Mouse (Mus musculus) neural tube, embryonic 11.5 days (tissue): Measurements from ENCODE around the gene Nrg4. TPM values are rescaled to one million over a fixed set of nuclear protein-coding genes. Genes with fewer than 3 reads are reported as not detected.
"Not testable (repeated sequence)": the region's sequence is repeated elsewhere in the genome, so short reads cannot be mapped to it uniquely, and the experiment has no call there.

Experiments used
- ATAC-seq: fragments of 200-750 bp; cut with Nextera tagmentation; 2 replicates; pipeline ENCODE4 v1.8.0; 2017; ENCODE audit warnings: moderate number of reproducible peaks, mild to moderate bottlenecking, moderate TSS enrichment, moderate library complexity; ENCODE audit not compliant: insufficient read depth, low FRiP score, low TSS enrichment
- DNase-seq: peaks from one replicate; pipeline ENCODE4 v3.0.0-alpha.2; 2015; ENCODE audit warnings: low spot score
- H3K27ac ChIP-seq: fragments of 300-500 bp; sonication (generic); 2 replicates; pipeline ENCODE4 v1.5.1; 2014; ENCODE audit warnings: low read depth, mild to moderate bottlenecking, low read length
- H3K27me3 ChIP-seq: fragments of 300-500 bp; sonication (generic); 2 replicates; pipeline ENCODE4 v1.6.1; 2014; ENCODE audit warnings: mild to moderate bottlenecking, low read length, mixed read lengths; ENCODE audit not compliant: control insufficient read depth, insufficient read depth
- H3K36me3 ChIP-seq: fragments of 300-500 bp; sonication (generic); 2 replicates; pipeline ENCODE4 v1.6.1; 2014; ENCODE audit warnings: mild to moderate bottlenecking, low read length, moderate library complexity, mixed read lengths; ENCODE audit not compliant: control insufficient read depth, insufficient read depth
- H3K4me1 ChIP-seq: fragments of 300-500 bp; sonication (generic); 2 replicates; pipeline ENCODE4 v1.6.1; 2014; ENCODE audit warnings: low read length, mixed read lengths; ENCODE audit not compliant: control insufficient read depth, insufficient read depth
- H3K4me2 ChIP-seq: fragments of 300-500 bp; sonication (generic); 2 replicates; pipeline ENCODE4 v1.6.1; 2014; ENCODE audit warnings: low read depth, mild to moderate bottlenecking, moderate library complexity
- H3K4me3 ChIP-seq: fragments of 300-500 bp; sonication (generic); 2 replicates; pipeline ENCODE4 v1.5.1; 2014; ENCODE audit warnings: low read depth, low read length
- H3K9ac ChIP-seq: fragments of 300-500 bp; sonication (generic); 2 replicates; pipeline ENCODE4 v1.6.1; 2014; ENCODE audit warnings: mild to moderate bottlenecking, low read length
- H3K9me3 ChIP-seq: fragments of 300-500 bp; sonication (generic); 2 replicates; pipeline ENCODE4 v1.6.1; 2016; ENCODE audit warnings: low read length; ENCODE audit not compliant: control insufficient read depth
- WGBS: fragments of 180-500 bp; shearing (Covaris S2); extraction: QIAGEN DNeasy Blood & Tissue Kit; methylation state at CpG from one replicate; pipeline ENCODE4 v1.1.7; 2014; 5-methylcytosine and 5-hydroxymethylcytosine counted together
- polyA plus RNA-seq: library from polyadenylated mRNA; unstranded; fragments of >200 nt; fragmentation: Nextera tagmentation; extraction: Ambion mirVana; gene quantifications from 2 replicates; pipeline ENCODE4 v1.2.1, GENCODE M21; 2014

Gene Nrg4
- polyA plus RNA-seq, 1 experiment from 2014 or later: 1.1 TPM

DNA sequence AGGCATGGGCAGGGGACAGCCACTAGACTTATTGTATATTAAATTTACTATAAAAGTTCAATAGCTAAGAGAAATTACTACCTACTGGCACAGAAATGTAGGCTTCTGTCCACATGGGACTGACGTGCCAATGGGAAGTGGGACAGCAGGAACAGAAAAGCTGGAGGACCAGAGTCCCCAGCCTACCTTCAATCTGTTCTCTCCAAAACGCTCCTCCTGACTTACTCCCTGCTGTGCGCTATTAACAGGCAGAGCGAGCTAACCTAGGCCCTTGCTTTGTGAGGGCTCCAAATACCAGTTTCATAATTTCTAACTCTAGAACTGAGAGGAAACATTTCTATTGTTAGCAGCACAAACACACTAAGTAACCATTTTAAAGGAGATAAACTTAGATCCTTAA is 52.7 kb downstream of the Nrg4 start:
- Histone ChIP-seq H3K4me3 (no peak overlapping the region), H3K27ac (no peak overlapping the region), H3K27me3 (no peaks in the 10 kb centered on the region), H3K36me3 (no peaks in the 10 kb centered on the region), H3K9me3 (no peaks in the 10 kb centered on the region), H3K4me2 (no peak overlapping the region), H3K4me1 (no peaks in the 10 kb centered on the region), H3K9ac (no peak overlapping the region)
- no peak for ATAC-seq
- 36% methylated on average over 4 of the region's 4 CpGs for WGBS
- DNase-seq: no peak

DNA sequence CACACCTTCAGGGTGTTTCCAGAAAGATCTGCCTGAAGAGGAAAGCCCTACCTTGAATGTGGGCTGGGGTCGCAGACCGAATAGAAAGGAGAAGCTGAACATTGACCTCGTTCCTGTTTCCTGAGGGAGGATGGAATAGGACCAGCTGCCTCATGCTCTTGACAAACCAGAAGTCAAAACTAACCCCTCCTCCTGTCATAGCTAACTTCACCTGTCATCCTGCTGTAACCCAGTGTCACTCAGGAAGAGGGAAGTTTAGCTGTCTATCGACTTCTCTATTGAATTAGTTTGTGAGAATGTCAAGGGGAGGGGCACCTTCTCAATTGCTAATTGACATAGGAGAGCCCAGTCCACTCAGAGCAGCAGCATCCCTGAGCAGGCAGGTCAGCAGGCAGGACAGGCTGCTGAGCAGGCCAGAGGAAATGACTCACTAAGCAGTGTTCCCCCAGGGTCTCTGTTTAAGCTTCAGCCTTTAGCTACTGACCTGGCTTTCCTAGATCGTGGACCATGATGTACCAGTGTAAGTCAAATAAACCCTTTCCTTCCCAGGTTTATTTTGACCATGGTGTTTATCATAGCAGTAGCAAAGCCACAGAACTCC is 54.6 kb downstream of the Nrg4 start:
- H3K27ac ChIP-seq: no peak overlapping the region
- H3K4me2 ChIP-seq: no peak overlapping the region
- ATAC-seq (no peak), DNase-seq (no peak)
- 60% methylated on average over 5 of the region's 5 CpGs for WGBS
- no peaks in the 10 kb centered on the region for H3K36me3 ChIP-seq
- no peak overlapping the region for H3K4me3 ChIP-seq
- no peaks in the 10 kb centered on the region for H3K9me3 ChIP-seq
- H3K9ac ChIP-seq: no peak overlapping the region
- no peaks in the 10 kb centered on the region for H3K4me1 ChIP-seq
- H3K27me3 ChIP-seq: no peaks in the 10 kb centered on the region

DNA sequence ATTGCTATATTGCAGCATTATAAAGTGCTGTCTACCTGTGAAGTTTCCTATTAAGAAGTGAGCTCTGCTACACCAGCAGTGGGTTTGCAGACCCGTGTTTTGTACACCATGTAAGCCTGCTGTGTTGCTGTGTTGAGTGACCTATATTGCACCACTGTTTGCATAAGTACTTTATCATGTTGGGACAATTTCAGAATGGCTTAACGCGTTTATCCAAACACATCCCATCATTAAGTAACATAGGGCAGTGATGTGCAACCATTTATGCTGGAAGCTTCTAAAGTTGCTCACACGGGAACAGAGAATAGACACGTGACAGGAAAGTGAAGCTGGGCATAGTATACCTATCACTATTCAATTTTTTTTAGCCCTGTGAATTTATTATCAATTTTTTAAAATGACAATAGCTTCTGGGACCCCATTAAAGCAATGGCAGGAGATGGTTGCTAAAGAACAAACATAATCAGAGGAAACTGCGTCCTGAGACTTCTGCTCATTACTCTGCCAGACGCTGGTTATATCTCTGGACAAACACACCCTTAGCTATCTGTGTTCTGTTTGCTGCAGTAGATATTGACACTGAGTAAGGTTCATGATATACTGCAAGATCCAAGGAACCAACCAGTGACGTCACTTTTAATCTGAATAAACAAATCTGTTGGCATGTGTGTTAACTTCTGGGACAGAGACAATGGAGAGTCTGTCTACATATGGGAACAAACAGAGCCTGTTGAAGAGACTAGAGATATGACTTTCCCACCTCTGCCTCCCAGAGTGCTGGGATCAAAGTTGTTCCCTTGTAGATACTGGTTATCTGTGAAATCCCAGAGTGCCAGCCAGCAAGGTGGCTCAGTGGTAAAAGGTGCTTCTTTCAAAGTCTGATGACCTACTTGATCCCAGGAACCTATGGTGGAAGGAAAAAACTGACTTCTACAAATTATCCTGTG is 62.0 kb downstream of the Nrg4 start:
- Histone ChIP-seq H3K4me3 (no peak overlapping the region), H3K9me3 (no peaks in the 10 kb centered on the region), H3K4me1 (no peaks in the 10 kb centered on the region), H3K9ac (no peak overlapping the region), H3K36me3 (no peaks in the 10 kb centered on the region), H3K27ac (no peak overlapping the region), H3K4me2 (no peak overlapping the region), H3K27me3 (no peaks in the 10 kb centered on the region)
- ATAC-seq: no peak
- DNase-seq: no peak
- 83% methylated on average over 8 of the region's 8 CpGs for WGBS

DNA sequence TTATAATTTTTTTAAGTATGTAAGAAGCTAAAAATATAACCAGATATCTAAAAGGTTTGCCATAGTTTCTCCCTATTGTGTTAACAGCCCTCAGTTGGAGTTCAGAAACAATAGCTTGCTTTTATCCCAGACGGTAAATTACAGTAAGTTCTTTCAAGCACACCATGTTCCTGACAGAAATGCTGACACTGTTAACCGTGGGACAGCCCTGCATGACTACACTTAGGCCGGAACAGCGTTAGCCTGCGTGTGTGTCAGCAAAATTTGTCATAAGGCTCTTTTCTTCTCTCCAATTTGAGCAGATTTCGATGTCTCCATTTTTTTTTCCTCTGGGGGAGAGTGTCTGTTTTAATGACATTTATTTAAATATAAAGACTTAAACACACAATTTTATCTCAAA is 66.9 kb downstream of the Nrg4 start:
- H3K4me3 ChIP-seq: no peak overlapping the region
- H3K27me3 ChIP-seq: no peaks in the 10 kb centered on the region
- H3K4me2 ChIP-seq: no peak overlapping the region
- WGBS: 70% methylated on average over 6 of the region's 6 CpGs
- ATAC-seq (no peak), DNase-seq (no peak)
- H3K9ac ChIP-seq: no peak overlapping the region
- H3K36me3 ChIP-seq: no peaks in the 10 kb centered on the region
- H3K27ac ChIP-seq: no peak overlapping the region
- H3K4me1 ChIP-seq: no peaks in the 10 kb centered on the region
- H3K9me3 ChIP-seq: no peaks in the 10 kb centered on the region

DNA sequence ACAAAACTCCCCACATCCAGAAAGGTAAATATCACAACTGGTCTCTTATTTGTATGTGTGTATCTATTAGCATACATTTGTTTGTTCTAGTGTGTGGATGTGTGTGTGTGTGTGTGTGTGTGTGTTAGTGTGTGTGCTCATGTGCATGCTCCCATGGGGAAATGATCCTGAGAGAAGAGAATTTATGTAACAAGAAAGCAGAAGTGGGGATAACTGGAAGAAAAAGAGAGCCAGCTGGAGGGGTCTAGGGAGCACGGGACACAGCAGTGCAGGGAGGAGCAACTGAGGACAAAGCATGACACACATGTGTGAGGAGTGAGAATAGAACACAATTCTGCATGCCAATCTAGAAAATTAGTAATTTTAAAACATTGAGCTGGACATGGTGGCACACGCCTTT is 69.5 kb downstream of the Nrg4 start:
- Histone ChIP-seq H3K9ac (no peak overlapping the region), H3K36me3 (no peaks in the 10 kb centered on the region), H3K4me3 (no peak overlapping the region), H3K27ac (no peak overlapping the region), H3K4me1 (no peaks in the 10 kb centered on the region), H3K9me3 (no peaks in the 10 kb centered on the region), H3K4me2 (no peak overlapping the region), H3K27me3 (no peaks in the 10 kb centered on the region)
- no peak for DNase-seq
- ATAC-seq: no peak
- 82% methylated on average over 2 of the region's 2 CpGs for WGBS

DNA sequence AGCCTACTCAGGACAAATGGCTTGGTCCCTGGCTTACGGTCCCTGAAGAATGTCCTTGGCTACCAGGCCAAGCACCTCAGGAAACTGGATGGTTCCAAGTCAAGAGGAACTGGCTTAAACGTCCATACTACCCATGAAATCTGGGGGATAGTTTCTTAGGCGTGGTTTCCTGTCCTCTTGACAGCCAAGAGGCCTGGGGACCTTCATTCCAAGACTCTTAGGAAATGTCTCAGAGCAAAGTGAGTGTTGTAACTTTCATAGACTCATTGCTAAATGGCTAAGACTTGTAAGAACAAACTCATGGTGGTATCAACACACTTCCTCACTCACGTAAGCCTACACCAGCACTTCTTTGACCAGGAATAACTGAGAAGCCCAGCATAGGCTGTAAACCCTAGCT is 71.0 kb downstream of the Nrg4 start:
- DNase-seq (no peak), ATAC-seq (no peak)
- no peaks in the 10 kb centered on the region for H3K27me3 ChIP-seq
- 67% methylated on average over 4 of the region's 4 CpGs for WGBS
- no peaks in the 10 kb centered on the region for H3K9me3 ChIP-seq
- H3K36me3 ChIP-seq: no peaks in the 10 kb centered on the region
- no peak overlapping the region for H3K4me3 ChIP-seq
- no peak overlapping the region for H3K4me2 ChIP-seq
- H3K4me1 ChIP-seq: no peaks in the 10 kb centered on the region
- H3K27ac ChIP-seq: no peak overlapping the region
- no peak overlapping the region for H3K9ac ChIP-seq

DNA sequence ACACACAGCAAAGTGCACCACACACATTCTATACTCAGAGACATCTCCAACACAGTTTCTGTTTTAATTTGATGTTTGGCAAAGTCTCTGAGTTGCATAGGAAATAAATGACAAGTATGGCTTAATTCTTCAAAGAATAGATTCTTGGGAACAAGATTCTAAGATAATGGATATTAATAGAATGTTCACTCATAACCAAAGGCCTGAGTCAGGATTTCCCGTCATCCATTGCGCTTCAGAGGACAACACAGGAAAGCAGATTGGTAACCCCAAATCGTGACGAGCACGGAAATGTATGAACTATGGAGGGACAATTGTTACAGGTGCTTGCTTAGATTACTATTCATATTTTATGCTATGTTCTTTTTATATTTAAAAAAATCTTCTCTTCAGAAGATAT is 71.6 kb downstream of the Nrg4 start:
- Histone ChIP-seq H3K4me1 (no peaks in the 10 kb centered on the region), H3K9ac (no peak overlapping the region), H3K27me3 (no peaks in the 10 kb centered on the region), H3K27ac (no peak overlapping the region), H3K9me3 (no peaks in the 10 kb centered on the region), H3K4me3 (no peak overlapping the region), H3K4me2 (no peak overlapping the region), H3K36me3 (no peaks in the 10 kb centered on the region)
- WGBS: 92% methylated on average over 5 of the region's 5 CpGs
- no peak for ATAC-seq
- DNase-seq: no peak

DNA sequence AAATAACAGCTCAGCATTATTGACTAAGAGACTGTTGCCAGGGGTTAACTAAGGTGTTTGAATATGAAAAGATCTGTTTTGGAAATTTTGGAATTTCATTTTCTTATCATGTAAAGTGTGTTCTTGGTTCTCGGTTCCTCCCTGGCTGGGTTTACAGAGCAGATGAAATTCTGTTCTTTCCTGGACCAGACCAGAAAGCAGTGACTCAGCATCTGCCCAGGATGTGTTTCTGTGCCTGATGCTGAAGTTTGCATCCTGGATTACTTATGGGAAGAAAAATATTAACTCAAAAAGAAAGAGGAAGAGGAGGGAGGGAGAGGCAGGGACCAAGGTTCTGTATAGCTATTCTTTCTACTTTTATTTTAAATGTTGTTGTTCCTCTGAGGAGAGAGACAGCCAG is 72.8 kb downstream of the Nrg4 start:
- H3K9ac ChIP-seq: no peak overlapping the region
- no peak overlapping the region for H3K27ac ChIP-seq
- no peak overlapping the region for H3K4me2 ChIP-seq
- H3K4me3 ChIP-seq: no peak overlapping the region
- 77% methylated on average over 1 of the region's 1 CpGs for WGBS
- no peak for DNase-seq
- no peaks in the 10 kb centered on the region for H3K9me3 ChIP-seq
- H3K4me1 ChIP-seq: no peaks in the 10 kb centered on the region
- H3K27me3 ChIP-seq: no peaks in the 10 kb centered on the region
- no peak for ATAC-seq
- H3K36me3 ChIP-seq: no peaks in the 10 kb centered on the region

DNA sequence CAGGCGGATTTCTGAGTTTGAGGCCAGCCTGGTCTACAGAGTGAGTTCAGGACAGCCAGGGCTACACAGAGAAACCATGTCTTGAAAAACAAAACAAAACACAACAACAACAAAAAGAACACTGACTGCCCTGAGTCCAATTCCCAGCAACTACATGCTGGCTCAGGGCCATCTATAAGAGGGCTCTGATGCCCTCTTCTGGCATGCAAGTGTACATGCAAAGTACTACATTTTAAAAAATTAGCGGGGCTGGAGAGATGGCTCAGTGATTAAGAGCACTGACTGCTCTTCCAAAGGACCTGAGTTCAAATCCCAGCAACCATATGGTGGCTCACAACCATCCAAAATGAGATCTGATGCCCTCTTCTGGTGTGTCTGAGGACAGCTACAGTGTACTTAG is 74.5 kb downstream of the Nrg4 start:
- H3K4me1 ChIP-seq, H3K36me3 ChIP-seq, H3K4me3 ChIP-seq, ATAC-seq, H3K9ac ChIP-seq, H3K4me2 ChIP-seq, H3K27ac ChIP-seq, H3K27me3 ChIP-seq, DNase-seq, H3K9me3 ChIP-seq: not testable (repeated sequence)
- WGBS: 68% methylated on average over 2 of the region's 2 CpGs
